Mouse (Mus musculus) C2C12 (cell line): Measurements from ENCODE around the gene Nprl2.

Source experiments
- CTCF ChIP-seq: IDR thresholded peaks from one replicate; pipeline ENCODE4 v1.5.1; 2011; ENCODE audit not compliant: control insufficient read depth, insufficient read depth, insufficient read length
- MYOD1 ChIP-seq: IDR thresholded peaks from one replicate; pipeline ENCODE4 v1.6.1; 2011; ENCODE audit warnings: low read depth; ENCODE audit not compliant: control insufficient read depth, insufficient read length
- USF1 ChIP-seq: IDR thresholded peaks from one replicate; pipeline ENCODE4 v1.6.1; 2011; ENCODE audit warnings: low read depth, mild to moderate bottlenecking, control low read depth, moderate library complexity

- TF ChIP-seq CTCF (no peak), MYOD1 (no peak), USF1 (no peak)
Observed at GRCm38 (mm10) chr9:107577871-107578270, 35.8 kb downstream of the Nprl2 start.
